ENCODE assay signal across 19 mouse cellular contexts in genomic region chr5:36876777-36877396, GRCm38 (mm10). TPM values are rescaled to one million over a fixed set of nuclear protein-coding genes. Genes with fewer than 3 reads are reported as not detected.
DNase-seq lines count a peak whose midpoint lies in the region; ATAC-seq and TF ChIP-seq lines count a peak whose summit lies in the region.
"Had no signal": no experiment of that assay in that cellular context is flagged by ENCODE, and none has a peak within 500 bp of the region (broad histone marks: within the 10 kb centered on the region; RNA-seq: fewer than 3 reads in every experiment).

No protein-coding gene starts in this region.

- no peaks in the 10 kb centered on the region for H3K36me3 ChIP-seq in lung, postnatal 0 days (ENCODE audit: insufficient read depth, low read length)
- H3K36me3 ChIP-seq: embryonic facial prominence, embryonic 12.5 days had no signal

- peak; percentile 28 for DNase-seq in cerebellum, adult 11 months
- DNase-seq in cerebellum, postnatal 4 days (ENCODE audit: low spot score in 2 of 2) = no peak
- peak; percentile 57 to 79 for DNase-seq in layer of hippocampus, adult 8-10 months (ENCODE audit: low spot score in 2 of 2)
- DNase-seq in layer of hippocampus, postnatal 10 days (ENCODE audit: low spot score in 2 of 2) = no peak
- peak; percentile 56 for DNase-seq in right cerebral cortex, adult 18-20 months
- DNase-seq in right cerebral cortex, adult 2 months (ENCODE audit: low spot score in 2 of 2) = no peak
- no peak for DNase-seq in lung, postnatal 0 days (ENCODE audit: low spot score)
- no peak for DNase-seq in heart, postnatal 25 days (ENCODE audit: low spot score)
- DNase-seq: adrenal gland, adult 2 months; gastrocnemius, postnatal 25 days; kidney, adult 2 months; kidney, postnatal 4 days; liver; liver, postnatal 0 days; spleen, adult 18-20 months; thymus, adult 18-20 months had no signal

- intact Hi-C loops in heart, postnatal 25 days (cut with DNase I) = no loop called here

- H3K27ac ChIP-seq in lung, postnatal 0 days (ENCODE audit: low read length) = no peak overlapping the region
- H3K27ac ChIP-seq: embryonic facial prominence, embryonic 12.5 days had no signal

- no peaks in the 10 kb centered on the region for H3K9me3 ChIP-seq in lung, postnatal 0 days (ENCODE audit: low read length)
- H3K9me3 ChIP-seq: embryonic facial prominence, embryonic 12.5 days had no signal

- TF ChIP-seq EP300 in lung, postnatal 0 days (IDR thresholded peaks at IDR 0.05) = no peak

- no peak overlapping the region for H3K4me3 ChIP-seq in lung, postnatal 0 days (ENCODE audit: low read depth, low read length)
- H3K4me3 ChIP-seq: embryonic facial prominence, embryonic 12.5 days had no signal

- no peak for TF ChIP-seq CTCF in lung, postnatal 0 days (IDR thresholded peaks at IDR 0.05)

- no peaks in the 10 kb centered on the region for H3K4me1 ChIP-seq in lung, postnatal 0 days (ENCODE audit: insufficient read depth, low read depth, low read length)
- H3K4me1 ChIP-seq: embryonic facial prominence, embryonic 12.5 days had no signal

- no peaks in the 10 kb centered on the region for H3K27me3 ChIP-seq in lung, postnatal 0 days (replicated peaks; ENCODE audit: insufficient read depth, low read length)

- WGBS in lung, postnatal 0 days = 52% methylated on average over 7 of the region's 7 CpGs

- no peak for ATAC-seq in lung, postnatal 0 days
- ATAC-seq: liver, postnatal 0 days had no signal

- no peak overlapping the region for H3K4me2 ChIP-seq in lung, postnatal 0 days (replicated peaks; ENCODE audit: low read depth, low read length)
- H3K4me2 ChIP-seq: embryonic facial prominence, embryonic 12.5 days had no signal

- no peak overlapping the region for H3K9ac ChIP-seq in lung, postnatal 0 days (replicated peaks; ENCODE audit: low read depth)
- H3K9ac ChIP-seq: embryonic facial prominence, embryonic 12.5 days; liver, postnatal 0 days had no signal

RNA-seq across cellular contexts. Expression of gene Ppp2r2c, which starts 8.6 kb away (rescaled TPM):
- 100 to 1,000 TPM; 315 to 377 (median 346) TPM for total RNA-seq in layer of hippocampus, adult 8-10 months (2022)
- 100 to 1,000 TPM; 298 to 304 TPM for total RNA-seq in layer of hippocampus, postnatal 10 days (2021)
- 0.04 TPM in 1 of 2 replicates, not detected in the other for polyA plus RNA-seq in lung, postnatal 0 days (2015; fragmentation: Nextera tagmentation; extraction: Ambion mirVana)
- total RNA-seq in heart, postnatal 25 days (2021) = under 1 TPM; 0.17 to 0.18 TPM
- total RNA-seq: common myeloid progenitor, adult 5-6 weeks had no signal
- polyA plus RNA-seq: heart, postnatal 0 days; liver, postnatal 0 days had no signal

RNA-seq across cellular contexts. Expression of gene Man2b2, which starts 46.4 kb away (rescaled TPM):
- 10 to 100 TPM; 26.8 to 50.4 (median 37.5) TPM for total RNA-seq in layer of hippocampus, adult 8-10 months (2022)
- 10 to 100 TPM; 17.0 to 18.6 TPM for total RNA-seq in layer of hippocampus, postnatal 10 days (2021)
- 14.8 and 15.7 TPM in 2 replicates for polyA plus RNA-seq in lung, postnatal 0 days (2015; fragmentation: Nextera tagmentation; extraction: Ambion mirVana)
- total RNA-seq in heart, postnatal 25 days (2021) = 10 to 100 TPM; 14.3 to 14.6 TPM

Comparison
In these comparisons a context has a peak if more than half of its experiments do, and no peak if none do; other contexts are left out.
1. DNase-seq: peak in cerebellum, adult 11 months (single experiment), layer of hippocampus, adult 8-10 months (2 of 2) and right cerebral cortex, adult 18-20 months (single experiment); none in cerebellum, postnatal 4 days (0 of 2), layer of hippocampus, postnatal 10 days (0 of 2), right cerebral cortex, adult 2 months (0 of 2), lung, postnatal 0 days (single experiment) and heart, postnatal 25 days (single experiment).
2. RNA of gene Ppp2r2c, which starts 8.6 kb away (total RNA-seq): 315 to 377 TPM in layer of hippocampus, adult 8-10 months and 298 to 304 TPM in layer of hippocampus, postnatal 10 days; 0.17 to 0.18 TPM in heart, postnatal 25 days; every median in the first group is over 100 times any median in the second.